Mouse (Mus musculus): Measurements from ENCODE around the gene Gtpbp8. TPM values are rescaled to one million over a fixed set of nuclear protein-coding genes. Genes with fewer than 3 reads are reported as not detected.
A peak's percentile ranks its signal among the peaks of the same experiment; 100 is the strongest.

Gtpbp8 gene
- total RNA-seq (2021) = 10 to 100 TPM in 1 of 2 experiments, 1 to 10 TPM in 1; 9.1 to 11.1 TPM
- long read RNA-seq, experiment 1, transcript Gtpbp8-204 (6 exons, 3,415 nt) = major isoform, 14 of 17 reads
- long read RNA-seq, experiment 1, partial matches to known transcripts = 0 of 17 reads
- long read RNA-seq, experiment 1, other reads (novel, unspliced or antisense) = 3 of 17 reads
- long read RNA-seq, experiment 2, partial matches to known transcripts = 0 of 3 reads
- long read RNA-seq, experiment 2, other reads (novel, unspliced or antisense) = 1 of 3 reads

GRCm38 (mm10) chr16:44745866-44746562, at the start of gene Gtpbp8:
Gene Gtpbp8, minus strand, starts transcription at chr16:44746363.
- DNase-seq = peak; percentile 89 to 92

GRCm38 (mm10) chr16:44794416-44794815, 48.3 kb upstream of the Gtpbp8 start:
- DNase-seq = no peak

GRCm38 (mm10) chr16:44786934-44787333, 40.8 kb upstream of the Gtpbp8 start:
- no peak for DNase-seq

- no peak for DNase-seq
Observed at GRCm38 (mm10) chr16:44780751-44781150, 34.6 kb upstream of the Gtpbp8 start.

- no peak for DNase-seq
Observed at GRCm38 (mm10) chr16:44779494-44779893, 33.3 kb upstream of the Gtpbp8 start.

- peak; percentile 48 to 70 for DNase-seq
Observed at GRCm38 (mm10) chr16:44778538-44779147, 32.5 kb upstream of the Gtpbp8 start.

GRCm38 (mm10) chr16:44774201-44774600, 28.0 kb upstream of the Gtpbp8 start:
- DNase-seq = no peak

GRCm38 (mm10) chr16:44773673-44774072, 27.5 kb upstream of the Gtpbp8 start:
- DNase-seq = no peak

GRCm38 (mm10) chr16:44772577-44772976, 26.4 kb upstream of the Gtpbp8 start:
- no peak for DNase-seq

GRCm38 (mm10) chr16:44767967-44768366, 21.8 kb upstream of the Gtpbp8 start:
- DNase-seq = peak; percentile 23 to 47

- DNase-seq = no peak
Observed at GRCm38 (mm10) chr16:44767506-44767905, 21.3 kb upstream of the Gtpbp8 start.

GRCm38 (mm10) chr16:44766320-44766892, 20.2 kb upstream of the Gtpbp8 start:
- no peak for DNase-seq

- DNase-seq = peak in 1 of 2 experiments; percentile 36
Observed at GRCm38 (mm10) chr16:44765555-44766319, 19.6 kb upstream of the Gtpbp8 start, which contains the start of gene Cd200r1. Gene Cd200r1, plus strand, starts transcription at chr16:44765736.

GRCm38 (mm10) chr16:44761811-44762210, 15.6 kb upstream of the Gtpbp8 start:
- DNase-seq = no peak

- DNase-seq = no peak
Observed at GRCm38 (mm10) chr16:44757700-44758099, 11.5 kb upstream of the Gtpbp8 start.

GRCm38 (mm10) chr16:44748007-44748406, 1.8 kb upstream of the Gtpbp8 start:
- no peak for DNase-seq

- DNase-seq = no peak
Observed at GRCm38 (mm10) chr16:44745471-44745865, 695 bp downstream of the Gtpbp8 start.

- DNase-seq = no peak
Observed at GRCm38 (mm10) chr16:44742753-44743152, 3.4 kb downstream of the Gtpbp8 start.

GRCm38 (mm10) chr16:44736118-44736517, 10.0 kb downstream of the Gtpbp8 start:
- DNase-seq = no peak

- no peak for DNase-seq
Observed at GRCm38 (mm10) chr16:44735676-44736075, 10.5 kb downstream of the Gtpbp8 start.

- no peak for DNase-seq
Observed at GRCm38 (mm10) chr16:44734059-44734458, 12.1 kb downstream of the Gtpbp8 start.

GRCm38 (mm10) chr16:44727525-44727924, 18.6 kb downstream of the Gtpbp8 start:
- DNase-seq = no peak
